Comparison of ENCODE assay signal across 8 mouse cellular contexts in genomic region chr13:49341012-49341830, GRCm38 (mm10). TPM values are rescaled to one million over a fixed set of nuclear protein-coding genes. Genes with fewer than 3 reads are reported as not detected.
DNase-seq lines count a peak whose midpoint lies in the region; ATAC-seq lines count a peak whose summit lies in the region.

Gene Bicd2, plus strand, starts transcription at chr13:49341585.

- DNase-seq in adrenal gland, adult (ENCODE audit: inconsistent age in 2 of 2, low spot score in 1 of 2): peak; percentile 98
- peak; percentile 99 for DNase-seq in embryo, embryonic 10.5 days (ENCODE audit: low spot score)
- peak; percentile 97 for DNase-seq in gastrocnemius, postnatal 14 days
- peak; percentile 98 for DNase-seq in left cerebral cortex, postnatal 10 days (ENCODE audit: extremely low spot score in 1 of 2, low spot score in 2 of 2)
- peak; percentile 97 for DNase-seq in right cerebral cortex, postnatal 25 days
- DNase-seq in urinary bladder, postnatal 4 days (ENCODE audit: low spot score in 2 of 2): peak; percentile 93 to 95

- ATAC-seq in inflammation-experienced regulatory T-cells, adult 6 months: peak; percentile 98
- peak; percentile 89 for ATAC-seq in megakaryocyte-erythroid progenitor cell, adult 5-6 weeks (replicated peaks; ENCODE audit: low FRiP score, low TSS enrichment, poor library complexity, severe bottlenecking)

- intact Hi-C loops in gastrocnemius, postnatal 14 days (cut with DNase I; ENCODE audit: low total_unique reads): no loop called here
- intact Hi-C loops in left cerebral cortex, postnatal 10 days (cut with DNase I): loop anchor here (5.0 kb wide), 1 partner anchor 81 kb away; the partner anchor contains the start of gene Ippk

RNA-seq across cellular contexts. Expression of gene Bicd2, which starts in this region (rescaled TPM):
- total RNA-seq in gastrocnemius, postnatal 14 days (2021): 10 to 100 TPM; 20.5 to 21.2 TPM
- polyA plus RNA-seq in inflammation-experienced regulatory T-cells, adult 6 months (2017; shearing (Covaris generic)): 1 to 10 TPM; 5.8 to 7.1 (median 6.6) TPM
- total RNA-seq in left cerebral cortex, postnatal 10 days (2021): 10 to 100 TPM; 44.5 to 45.7 TPM
- total RNA-seq in megakaryocyte-erythroid progenitor cell, adult 5-6 weeks (2014; fragmentation: Nextera tagmentation): 14.8 and 16.1 TPM in 2 replicates
- 18.3 and 26.2 TPM in 2 replicates for total RNA-seq in megakaryocyte-erythroid progenitor cell, adult 5-6 weeks (2017)

Comparison
In these comparisons a context has a peak if more than half of its experiments do, and no peak if none do; other contexts are left out.
1. Peak in every context shown above with its lines: DNase-seq and ATAC-seq.